Mouse (Mus musculus) olfactory bulb, adult 2 months (tissue): ENCODE results near the gene Homer3.

Source experiments
- CTCF ChIP-seq: fragments of 200-500 bp; IDR thresholded peaks from 2 replicates; pipeline ENCODE4 v1.5.1; 2012; ENCODE audit warnings: low read depth, mild to moderate bottlenecking, low read length, moderate library complexity; ENCODE audit not compliant: insufficient read depth
- POLR2A ChIP-seq: fragments of 200-500 bp; IDR thresholded peaks from 2 replicates; pipeline ENCODE4 v1.6.1; 2012; ENCODE audit warnings: mild to moderate bottlenecking, low read depth, low read length, moderate library complexity; ENCODE audit not compliant: insufficient read depth

DNA sequence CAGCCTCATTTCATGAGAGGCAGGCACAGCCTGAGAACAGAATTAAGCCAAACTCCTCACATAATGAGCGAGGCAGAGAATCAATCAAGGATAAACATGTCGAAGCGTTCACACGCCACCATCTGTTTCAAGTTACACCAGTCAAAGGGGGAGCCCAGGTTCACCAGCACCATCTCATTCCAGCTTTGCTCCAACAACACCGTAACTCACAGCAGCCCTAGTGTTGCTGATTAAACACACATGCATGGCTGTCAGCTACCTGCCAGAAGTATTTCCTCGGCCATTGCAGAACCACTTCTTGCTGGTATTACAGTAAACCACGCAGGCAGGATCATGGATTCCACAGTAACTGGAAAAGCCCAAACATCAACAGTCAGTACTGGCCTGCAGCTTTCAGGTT, 60.4 kb downstream of the Homer3 start:
- TF ChIP-seq POLR2A: no peak
- TF ChIP-seq CTCF: no peak
